Mouse (Mus musculus): ENCODE measurements around the gene Myo16. TPM values are rescaled to one million over a fixed set of nuclear protein-coding genes. Genes with fewer than 3 reads are reported as not detected.

Gene Myo16
- total RNA-seq, 4 experiments from 2014 or later: 27.3 to 32.6 (median 29.7) TPM

- DNase-seq (ENCODE audit: low spot score in 2 of 2): no peak
These were observed 315.9 kb downstream of the Myo16 start for GRCm38 (mm10) chr8:10469658-10470057.

- DNase-seq (ENCODE audit: low spot score in 2 of 2): no peak
These were observed 316.6 kb downstream of the Myo16 start for GRCm38 (mm10) chr8:10470280-10470679.

GRCm38 (mm10) chr8:10472371-10472770 lies 318.7 kb downstream of the Myo16 start:
- DNase-seq (ENCODE audit: low spot score in 2 of 2): peak in 1 of 2 experiments; percentile 32

GRCm38 (mm10) chr8:10474446-10474845 lies 320.7 kb downstream of the Myo16 start:
- DNase-seq (ENCODE audit: low spot score in 2 of 2): peak; percentile 22 to 68

GRCm38 (mm10) chr8:10479059-10479458 lies 325.3 kb downstream of the Myo16 start:
- DNase-seq (ENCODE audit: low spot score in 2 of 2): no peak

- DNase-seq (ENCODE audit: low spot score in 2 of 2): no peak
These were observed 327.1 kb downstream of the Myo16 start for GRCm38 (mm10) chr8:10480850-10481249.

GRCm38 (mm10) chr8:10482064-10482463 lies 328.4 kb downstream of the Myo16 start:
- no peak for DNase-seq (ENCODE audit: low spot score in 2 of 2)

GRCm38 (mm10) chr8:10482880-10483279 lies 329.2 kb downstream of the Myo16 start:
- DNase-seq (ENCODE audit: low spot score in 2 of 2): no peak

- DNase-seq (ENCODE audit: low spot score in 2 of 2): peak in 1 of 2 experiments; percentile 30
These were observed 330.1 kb downstream of the Myo16 start for GRCm38 (mm10) chr8:10483841-10484240.

GRCm38 (mm10) chr8:10489738-10490419 lies 336.2 kb downstream of the Myo16 start:
- no peak for DNase-seq (ENCODE audit: low spot score in 2 of 2)

- no peak for DNase-seq (ENCODE audit: low spot score in 2 of 2)
These were observed 336.7 kb downstream of the Myo16 start for GRCm38 (mm10) chr8:10490420-10490784.

GRCm38 (mm10) chr8:10490874-10491273 lies 337.2 kb downstream of the Myo16 start:
- DNase-seq (ENCODE audit: low spot score in 2 of 2): no peak

GRCm38 (mm10) chr8:10499846-10500245 lies 346.1 kb downstream of the Myo16 start:
- DNase-seq (ENCODE audit: low spot score in 2 of 2): no peak

- DNase-seq (ENCODE audit: low spot score in 2 of 2): no peak
These were observed 346.8 kb downstream of the Myo16 start for GRCm38 (mm10) chr8:10500465-10500864.

- no peak for DNase-seq (ENCODE audit: low spot score in 2 of 2)
These were observed 348.0 kb downstream of the Myo16 start for GRCm38 (mm10) chr8:10501750-10502149.

- DNase-seq (ENCODE audit: low spot score in 2 of 2): no peak
These were observed 358.4 kb downstream of the Myo16 start for GRCm38 (mm10) chr8:10512105-10512504.

- no peak for DNase-seq (ENCODE audit: low spot score in 2 of 2)
These were observed 363.7 kb downstream of the Myo16 start for GRCm38 (mm10) chr8:10517381-10517780.

- no peak for DNase-seq (ENCODE audit: low spot score in 2 of 2)
These were observed 365.6 kb downstream of the Myo16 start for GRCm38 (mm10) chr8:10519276-10519675.

GRCm38 (mm10) chr8:10521463-10521862 lies 367.8 kb downstream of the Myo16 start:
- DNase-seq (ENCODE audit: low spot score in 2 of 2): no peak

- DNase-seq (ENCODE audit: low spot score in 2 of 2): no peak
These were observed 372.0 kb downstream of the Myo16 start for GRCm38 (mm10) chr8:10525686-10526085.

- DNase-seq (ENCODE audit: low spot score in 2 of 2): peak in 1 of 2 experiments; percentile 47
These were observed 372.9 kb downstream of the Myo16 start for GRCm38 (mm10) chr8:10526616-10527015.

GRCm38 (mm10) chr8:10534619-10535286 lies 381.0 kb downstream of the Myo16 start:
- peak in 1 of 2 experiments; percentile 84 for DNase-seq (ENCODE audit: low spot score in 2 of 2)

- DNase-seq (ENCODE audit: low spot score in 2 of 2): no peak
These were observed 384.6 kb downstream of the Myo16 start for GRCm38 (mm10) chr8:10538319-10538718.

All from left cerebral cortex, adult 8-10 months (tissue).